Mouse (Mus musculus) MN1 (cell line): Measurements from ENCODE around the gene Gm36210.

Source experiments
- DNase-seq: peaks from one replicate; pipeline ENCODE4 v3.0.0-alpha.2; 2016; ENCODE audit warnings: low spot score

Gm36210 gene

DNA sequence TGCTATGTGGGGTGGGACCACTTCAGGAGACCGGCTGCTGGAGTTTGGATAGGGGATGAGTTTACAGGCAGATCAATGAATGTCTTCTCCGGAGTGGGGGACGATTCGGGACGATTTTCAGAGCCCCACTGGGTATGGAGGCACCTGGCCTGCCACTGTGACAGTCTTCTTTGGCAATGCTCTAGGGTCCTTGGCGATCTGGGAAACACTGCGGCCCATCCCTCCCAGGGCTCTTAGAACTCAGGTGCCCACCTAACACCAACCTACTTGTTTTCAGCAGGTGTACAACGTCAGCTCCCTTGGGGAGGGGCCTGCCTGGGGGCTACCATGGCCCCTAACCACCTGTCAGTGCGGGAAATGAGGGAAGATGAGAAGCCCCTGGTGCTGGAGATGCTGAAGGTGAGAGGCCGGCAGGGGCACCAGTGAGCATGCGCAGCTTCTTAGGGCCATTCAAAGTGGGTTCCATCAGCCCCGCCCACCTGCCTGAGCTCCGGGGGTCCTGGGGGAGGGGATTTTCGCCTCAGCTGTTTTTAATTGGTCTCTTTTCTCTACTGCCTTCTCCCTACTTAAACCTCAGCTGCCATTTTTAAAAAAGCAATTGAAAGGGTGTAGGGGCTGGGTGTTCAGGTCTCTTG lies 16.7 kb upstream of the Gm36210 start:
- peak; percentile 76 for DNase-seq

DNA sequence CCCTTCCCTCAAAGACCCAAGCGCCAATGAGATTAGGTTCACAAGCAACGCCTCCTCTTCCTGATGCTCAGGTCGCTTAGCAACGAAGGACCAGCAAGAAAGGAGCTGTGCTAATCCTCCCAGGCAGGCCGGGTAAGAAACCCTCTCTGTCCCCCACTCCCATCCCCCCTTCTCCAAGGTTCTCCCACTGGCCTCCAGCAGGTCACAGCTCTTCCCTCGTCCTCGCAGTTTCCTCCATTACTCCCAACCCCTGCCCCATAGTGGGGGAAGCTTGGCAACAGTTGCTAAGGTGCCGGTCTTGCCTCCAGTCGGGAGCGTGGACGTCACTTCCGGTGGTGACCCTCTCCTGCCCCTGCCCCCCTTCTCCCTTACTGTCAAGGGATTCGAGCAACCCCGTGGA lies 16.2 kb upstream of the Gm36210 start:
- peak; percentile 86 for DNase-seq

- DNase-seq, result no peak
These were observed 15.6 kb upstream of the Gm36210 start, which contains the start of gene Nat14 for GRCm38 (mm10) chr7:4921824-4922482. Gene Nat14, plus strand, starts transcription at chr7:4922028.

DNA sequence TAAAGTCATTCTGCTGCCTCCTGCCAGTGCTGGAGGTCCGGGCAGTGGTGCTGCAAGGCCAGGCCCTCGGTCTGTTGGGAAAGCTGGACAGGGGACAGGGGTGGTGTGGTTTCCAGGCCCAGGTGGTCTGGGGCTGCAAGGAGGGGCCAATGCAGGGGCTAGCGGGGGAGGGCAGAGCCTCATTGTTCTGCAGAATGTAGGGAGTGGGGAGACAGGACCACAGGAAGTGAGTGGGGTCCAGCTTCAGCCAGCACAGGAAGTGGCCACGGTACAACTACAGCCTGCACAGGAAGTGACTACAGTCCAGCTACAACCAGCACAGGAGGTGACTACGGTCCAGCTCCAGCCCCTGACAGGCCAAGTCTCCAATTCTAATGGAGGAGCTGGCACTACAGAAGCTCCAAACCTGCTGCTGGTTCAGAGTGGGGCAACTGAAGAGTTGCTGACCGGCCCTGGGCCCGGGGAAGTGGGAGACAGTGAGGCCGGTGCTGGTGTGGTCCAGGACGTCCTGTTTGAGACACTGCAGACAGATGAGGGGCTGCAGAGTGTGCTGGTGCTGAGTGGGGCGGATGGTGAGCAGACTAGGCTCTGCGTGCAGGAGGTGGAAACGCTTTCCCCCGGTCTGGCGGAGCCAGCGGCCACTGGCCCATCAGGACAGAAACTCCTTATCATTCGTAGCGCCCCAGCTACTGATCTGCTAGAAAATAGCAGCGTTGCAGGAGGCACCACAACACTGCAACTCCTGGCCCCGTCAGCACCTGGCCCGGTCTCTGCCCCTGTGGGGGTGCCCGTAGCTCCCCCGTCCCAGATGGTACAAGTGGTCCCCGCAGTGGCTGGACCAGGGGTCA lies 14.9 kb upstream of the Gm36210 start:
- DNase-seq, result no peak

DNA sequence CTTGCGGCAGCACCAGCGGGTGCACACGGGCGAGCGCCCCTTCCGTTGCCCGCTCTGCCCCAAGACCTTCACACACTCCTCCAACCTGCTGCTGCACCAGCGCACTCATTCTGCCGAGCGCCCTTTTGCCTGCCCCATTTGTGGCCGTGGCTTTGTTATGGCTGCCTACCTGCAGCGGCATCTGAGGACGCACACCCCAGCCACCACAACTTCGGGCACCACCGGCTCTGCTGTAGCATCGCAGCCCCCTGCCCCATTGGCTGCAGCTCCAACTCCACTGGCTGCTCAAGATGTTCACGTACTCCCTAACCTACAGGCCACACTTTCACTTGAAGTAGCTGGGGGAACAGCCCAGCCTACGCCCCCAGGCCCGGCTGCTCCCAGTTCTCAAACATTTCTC lies 14.2 kb upstream of the Gm36210 start:
- no peak for DNase-seq

DNA sequence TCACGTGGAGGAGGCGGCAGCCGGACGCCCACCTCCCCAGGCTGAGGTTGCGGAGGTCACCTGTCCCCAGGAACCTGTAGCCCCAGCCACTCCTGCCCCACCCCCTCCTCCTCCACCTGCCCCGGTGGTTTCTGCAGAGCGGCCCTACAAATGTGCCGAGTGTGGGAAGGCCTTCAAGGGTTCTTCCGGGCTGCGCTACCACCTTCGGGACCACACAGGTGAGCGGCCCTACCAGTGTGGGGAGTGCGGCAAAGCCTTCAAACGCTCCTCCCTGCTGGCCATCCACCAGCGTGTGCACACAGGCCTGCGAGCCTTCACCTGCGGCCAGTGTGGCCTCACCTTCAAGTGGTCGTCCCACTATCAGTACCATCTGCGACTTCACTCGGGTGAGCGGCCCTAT lies 13.7 kb upstream of the Gm36210 start:
- no peak for DNase-seq

- no peak for DNase-seq
These were observed 12.8 kb upstream of the Gm36210 start for GRCm38 (mm10) chr7:4919096-4919495.

- no peak for DNase-seq
These were observed 12.4 kb upstream of the Gm36210 start for GRCm38 (mm10) chr7:4918681-4919080.

DNA sequence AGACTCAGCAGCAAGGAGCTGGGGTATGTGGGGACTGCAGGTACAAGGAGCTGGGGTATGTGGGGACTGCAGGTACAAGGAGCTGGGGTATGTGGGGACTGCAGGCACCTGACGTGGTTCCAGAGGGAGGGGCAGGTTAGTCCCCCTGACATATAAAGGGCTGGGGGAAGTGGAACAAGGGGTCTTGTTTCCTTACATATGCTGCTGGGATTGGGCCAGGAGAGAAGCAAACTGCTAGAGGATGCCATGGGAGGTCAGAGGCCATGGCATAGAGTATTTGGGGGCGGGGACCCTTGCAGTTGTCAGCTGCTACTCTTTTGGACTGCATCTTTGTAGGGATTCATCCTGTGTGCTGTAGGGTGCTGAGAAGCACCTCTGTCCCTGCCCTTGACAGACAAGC lies 11.2 kb upstream of the Gm36210 start:
- DNase-seq, result no peak

DNA sequence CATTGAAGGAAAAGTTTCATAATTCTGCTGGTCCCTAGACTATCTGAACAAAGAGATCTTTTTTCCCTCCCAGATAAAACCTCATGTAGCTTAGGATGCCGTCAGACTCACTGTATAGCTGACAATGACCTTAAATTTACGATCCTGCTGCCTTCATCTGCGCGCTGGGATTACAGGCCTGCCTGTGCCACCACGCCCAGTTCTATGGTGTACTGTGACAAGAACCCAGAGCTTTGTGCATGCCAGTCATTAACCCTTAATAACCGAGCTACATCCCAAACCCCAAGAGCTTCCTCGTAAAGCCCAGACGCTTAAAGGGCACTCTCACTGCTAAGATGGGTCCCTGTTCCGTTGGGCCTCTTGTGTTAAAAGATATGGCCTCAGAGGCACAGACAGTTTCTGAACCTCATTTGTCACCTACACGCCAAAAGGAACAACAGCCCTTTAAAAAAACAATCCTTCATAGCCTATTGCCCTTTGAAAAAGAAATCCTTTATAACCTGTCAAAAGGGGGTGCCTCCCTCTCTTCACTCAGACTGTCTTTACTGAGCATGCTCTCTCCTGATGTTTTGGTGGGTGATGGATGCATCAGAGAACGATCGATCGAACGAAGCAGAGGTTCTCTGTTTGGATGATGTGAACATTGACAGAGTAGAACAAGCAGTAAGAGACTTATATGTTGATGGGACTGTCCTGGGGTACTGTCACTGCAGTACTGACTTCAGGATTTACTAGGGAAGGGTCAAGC lies 9.5 kb upstream of the Gm36210 start:
- DNase-seq, result peak; percentile 70

GRCm38 (mm10) chr7:4915007-4915665 lies 8.8 kb upstream of the Gm36210 start, which contains the start of gene Zfp628:
Gene Zfp628, plus strand, starts transcription at chr7:4915217.
- peak; percentile 94 for DNase-seq

- no peak for DNase-seq
These were observed 5.9 kb upstream of the Gm36210 start for GRCm38 (mm10) chr7:4912248-4912647.

DNA sequence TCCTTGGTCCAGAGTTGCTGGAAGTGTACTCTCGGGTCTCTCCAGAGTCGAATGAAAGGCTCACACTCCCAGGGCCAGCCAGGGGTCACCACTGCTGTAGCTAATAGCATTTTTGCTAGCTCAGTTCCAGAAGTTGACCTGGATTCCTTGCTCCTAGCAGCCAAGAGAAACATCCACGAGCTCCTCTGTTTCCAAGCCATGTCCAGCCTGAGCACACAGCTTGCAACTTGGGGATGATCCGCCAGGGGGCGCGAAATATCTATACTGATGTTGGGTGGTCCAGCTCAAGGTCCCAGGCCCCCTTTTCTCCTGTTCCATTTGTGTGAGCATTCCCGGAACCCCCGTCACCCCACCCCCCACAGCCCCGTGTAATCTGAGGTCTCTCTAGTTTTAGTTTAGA lies 5.2 kb upstream of the Gm36210 start:
- no peak for DNase-seq

GRCm38 (mm10) chr7:4902404-4902803 lies 3.9 kb downstream of the Gm36210 start:
- no peak for DNase-seq

GRCm38 (mm10) chr7:4901171-4901570 lies 5.1 kb downstream of the Gm36210 start:
- no peak for DNase-seq

DNA sequence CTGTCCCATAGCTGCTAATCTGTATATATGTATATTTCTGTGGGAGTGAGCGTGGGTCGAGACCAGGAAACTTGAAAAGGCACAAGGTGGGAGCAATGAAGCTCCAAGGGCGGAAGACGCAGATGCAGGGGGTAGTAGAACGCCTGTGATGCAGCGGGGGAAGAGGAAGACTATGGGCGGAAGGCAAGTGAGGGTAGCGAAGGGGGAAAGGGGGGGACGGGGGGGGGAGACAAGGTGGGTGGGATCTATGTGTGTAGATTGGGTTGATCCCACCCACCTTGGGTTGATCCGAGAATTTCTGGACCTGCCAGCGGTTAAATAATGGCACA lies 5.8 kb downstream of the Gm36210 start:
- DNase-seq, result no peak

- DNase-seq, result no peak
These were observed 6.4 kb downstream of the Gm36210 start for GRCm38 (mm10) chr7:4899649-4900522.

GRCm38 (mm10) chr7:4898851-4899648 lies 7.3 kb downstream of the Gm36210 start:
- no peak for DNase-seq

DNA sequence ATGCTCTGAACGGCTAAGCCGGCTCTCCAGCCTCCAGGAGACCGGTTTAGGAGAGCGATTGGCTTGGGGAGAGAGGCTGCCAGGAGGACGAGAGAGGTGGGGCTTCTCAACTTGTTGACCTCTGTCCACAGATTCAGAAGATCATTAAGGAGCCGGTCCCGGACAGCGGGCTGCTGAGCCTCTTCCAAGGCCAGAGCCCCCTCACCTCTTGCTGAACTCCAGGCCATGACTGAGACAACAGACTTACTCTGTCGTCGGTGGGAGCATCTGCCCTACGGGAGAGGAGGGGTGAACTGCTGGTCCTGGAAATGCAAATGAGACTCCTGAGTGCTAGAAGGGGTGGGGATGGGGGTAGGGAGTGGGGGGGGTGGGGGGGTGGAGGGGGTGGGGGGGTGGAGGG lies 11.1 kb downstream of the Gm36210 start:
- no peak for DNase-seq

DNA sequence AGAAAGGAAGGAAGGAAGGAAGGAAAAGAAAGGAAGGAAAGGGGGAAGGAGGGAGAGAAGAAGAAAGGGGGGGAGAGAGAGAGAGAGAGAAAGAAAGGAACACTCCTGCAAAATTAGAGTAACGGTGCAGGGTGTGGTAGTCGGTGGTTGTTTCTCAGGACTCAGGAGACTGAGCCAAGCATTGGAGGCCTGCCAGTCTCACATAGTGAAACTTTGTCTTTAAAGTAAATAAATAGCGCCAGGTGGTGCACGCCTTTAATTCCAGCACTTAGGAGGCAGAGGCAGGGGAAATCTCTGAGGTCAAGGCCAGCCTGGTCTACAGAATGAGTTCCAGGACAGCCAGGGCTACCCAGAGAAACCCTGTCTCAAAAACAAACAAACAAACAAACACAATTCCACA lies 19.6 kb downstream of the Gm36210 start:
- no peak for DNase-seq
